Mouse (Mus musculus): ENCODE data around the gene Rufy3.

Gene Rufy3

GRCm38 (mm10) chr5:88629987-88630386 is 65.1 kb downstream of the Rufy3 start:
- DNase-seq (ENCODE audit: low spot score): no peak

GRCm38 (mm10) chr5:88630883-88631282 is 66.0 kb downstream of the Rufy3 start:
- no peak for DNase-seq (ENCODE audit: low spot score)

- DNase-seq (ENCODE audit: low spot score): no peak
Measured at GRCm38 (mm10) chr5:88631545-88631944, 66.7 kb downstream of the Rufy3 start.

GRCm38 (mm10) chr5:88632463-88632862 is 67.6 kb downstream of the Rufy3 start:
- DNase-seq (ENCODE audit: low spot score): no peak

DNA sequence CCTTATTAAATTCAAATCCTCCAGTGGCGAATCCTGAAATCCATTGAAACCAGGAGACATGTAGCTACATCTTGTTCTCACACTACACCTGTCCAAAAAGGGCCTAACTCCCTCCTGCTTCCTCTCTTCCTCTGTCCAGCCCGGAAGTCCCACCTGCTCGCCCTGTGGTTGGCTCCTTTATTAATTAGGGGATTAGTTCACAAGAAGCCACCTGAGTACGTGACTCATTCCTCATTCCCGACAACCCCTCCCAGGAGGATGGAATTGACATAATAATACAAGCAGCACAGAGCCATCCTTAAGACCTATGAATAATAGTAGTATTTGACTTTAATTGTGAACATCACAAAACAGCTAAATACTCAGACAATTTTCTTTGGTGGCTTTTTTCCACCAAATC is 69.2 kb downstream of the Rufy3 start:
- no peak for DNase-seq (ENCODE audit: low spot score)

- DNase-seq (ENCODE audit: low spot score): no peak
Measured at GRCm38 (mm10) chr5:88642786-88643185, 77.9 kb downstream of the Rufy3 start.

DNA sequence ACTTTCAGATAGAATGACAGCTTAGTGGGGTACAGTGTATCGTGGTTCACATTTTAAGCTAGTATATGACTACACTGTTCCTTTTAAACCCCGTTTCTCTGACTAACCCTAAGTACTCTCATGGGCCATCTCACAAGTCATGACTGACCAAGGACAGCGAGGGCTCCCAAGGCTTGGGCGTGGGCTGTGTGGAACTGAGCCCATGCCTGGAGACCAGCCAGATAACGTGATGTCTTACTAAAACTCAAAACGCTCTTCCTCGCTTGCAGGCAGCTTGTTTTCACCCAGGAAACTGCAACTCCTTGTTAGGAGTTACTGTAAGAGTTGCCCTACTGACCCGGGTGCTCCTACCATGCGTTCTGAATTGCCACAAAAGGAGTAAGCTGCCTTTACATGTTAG is 78.7 kb downstream of the Rufy3 start:
- DNase-seq (ENCODE audit: low spot score): no peak

GRCm38 (mm10) chr5:88644901-88645300 is 80.1 kb downstream of the Rufy3 start:
- DNase-seq (ENCODE audit: low spot score): no peak

DNA sequence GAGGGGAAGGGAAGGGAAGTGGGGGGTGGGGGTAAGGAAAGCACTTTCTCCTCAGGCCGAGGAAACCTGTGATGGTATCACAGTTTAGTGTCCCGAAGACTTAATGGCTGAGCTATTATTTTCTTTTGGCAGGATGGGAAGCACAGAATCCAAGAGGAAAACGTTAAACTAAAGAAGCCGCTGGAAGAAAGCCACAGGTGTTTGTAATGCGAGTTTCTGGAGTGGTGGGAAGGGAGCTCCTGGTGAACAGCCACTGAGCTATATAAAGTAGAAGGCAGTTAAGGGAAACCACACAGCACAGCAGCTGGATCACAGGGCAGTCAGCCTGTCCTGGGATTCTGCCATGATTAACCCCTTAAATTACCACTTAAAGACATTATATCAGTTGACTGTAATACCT is 80.6 kb downstream of the Rufy3 start:
- no peak for DNase-seq (ENCODE audit: low spot score)

DNA sequence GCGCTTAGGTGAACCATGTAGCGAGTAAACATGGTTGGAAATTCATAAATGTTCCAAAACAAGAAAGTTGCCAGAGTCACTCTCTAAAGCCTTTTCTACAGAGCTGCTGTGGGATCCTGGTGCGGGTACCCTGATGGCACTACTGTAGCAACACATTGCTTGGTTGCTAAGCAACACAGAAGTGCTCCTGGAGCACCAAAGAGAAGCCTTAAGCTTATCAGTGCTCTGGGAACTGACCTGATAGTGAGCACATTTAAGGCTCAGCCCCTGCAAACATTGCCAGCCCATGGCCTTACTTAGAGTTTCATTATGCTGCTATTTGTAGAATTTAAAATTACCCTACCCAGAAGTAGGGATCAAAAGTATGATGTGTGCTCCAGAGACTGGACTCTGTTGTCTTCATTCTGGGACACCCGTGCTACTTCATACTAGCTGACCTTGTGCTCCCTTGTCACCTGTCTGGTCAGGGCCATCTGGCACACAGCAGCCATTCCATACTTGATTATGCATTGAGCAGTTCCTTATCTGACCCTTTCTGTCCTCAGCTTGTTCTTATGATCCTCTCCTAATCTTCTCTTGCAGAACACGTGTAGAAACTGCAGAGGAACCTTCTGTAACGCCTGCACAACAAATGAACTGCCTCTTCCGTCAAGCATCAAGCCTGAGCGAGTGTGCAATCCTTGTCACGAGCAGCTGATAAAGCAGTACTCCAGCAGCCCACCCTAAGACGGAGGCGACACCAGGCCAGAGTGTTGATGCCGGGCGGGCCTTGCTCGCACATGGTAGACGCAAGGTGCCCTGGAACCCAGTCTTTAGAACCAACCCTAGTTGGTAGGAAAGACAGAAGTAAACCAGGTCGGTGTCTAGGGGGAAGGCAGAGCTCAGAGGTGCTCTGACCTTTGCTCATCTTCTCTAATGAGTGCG is 84.7 kb downstream of the Rufy3 start:
- DNase-seq (ENCODE audit: low spot score): no peak

GRCm38 (mm10) chr5:88652589-88652988 is 87.7 kb downstream of the Rufy3 start:
- no peak for DNase-seq (ENCODE audit: low spot score)

DNA sequence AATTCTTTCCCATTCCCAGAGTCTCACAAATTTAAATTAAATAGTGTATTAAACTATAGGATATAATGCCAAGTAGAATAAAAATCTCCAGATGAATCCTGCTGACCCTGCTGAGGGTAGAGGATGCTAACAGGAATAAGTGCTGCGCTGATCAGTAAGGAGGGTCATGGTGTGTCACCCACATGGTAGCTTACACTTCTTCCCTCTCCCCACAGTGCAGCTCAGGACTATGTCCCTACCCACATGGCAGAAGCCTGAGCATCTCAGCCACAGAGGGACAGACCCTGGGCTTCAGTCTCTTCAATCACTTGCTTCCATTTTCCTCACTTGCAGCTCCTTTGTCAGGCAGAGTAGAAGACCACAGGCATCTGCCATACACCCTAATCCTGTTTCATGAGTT is 93.0 kb downstream of the Rufy3 start:
- DNase-seq (ENCODE audit: low spot score): no peak

GRCm38 (mm10) chr5:88663151-88663550 is 98.3 kb downstream of the Rufy3 start:
- DNase-seq (ENCODE audit: low spot score): no peak

DNA sequence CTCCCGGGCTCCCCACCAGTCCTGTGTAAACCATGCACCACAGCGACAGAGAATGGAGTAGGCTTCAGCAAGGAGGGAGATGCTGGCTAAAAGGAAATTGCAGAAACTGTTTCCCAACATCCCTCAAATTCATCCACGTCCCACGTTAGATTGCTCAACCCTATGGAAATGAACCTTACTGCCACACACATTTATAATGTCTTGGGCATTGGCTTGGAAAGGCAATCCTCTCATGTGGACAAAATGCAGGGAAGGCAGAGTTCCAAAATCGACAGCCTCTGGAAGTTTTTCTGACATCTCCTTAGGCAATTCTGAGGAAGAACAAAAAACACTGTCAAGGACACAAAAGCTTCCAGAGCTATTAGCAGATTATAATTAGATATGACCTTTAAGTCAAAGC is 99.0 kb downstream of the Rufy3 start:
- no peak for DNase-seq (ENCODE audit: low spot score)

GRCm38 (mm10) chr5:88674703-88675442 is 110.0 kb downstream of the Rufy3 start:
- DNase-seq (ENCODE audit: low spot score): no peak

GRCm38 (mm10) chr5:88675443-88676387 is 110.9 kb downstream of the Rufy3 start, which contains the start of gene Grsf1:
Gene Grsf1 (minus strand): TSS chr5:88676171.
- peak; percentile 72 for DNase-seq (ENCODE audit: low spot score)

- no peak for DNase-seq (ENCODE audit: low spot score)
Measured at GRCm38 (mm10) chr5:88678929-88679328, 114.1 kb downstream of the Rufy3 start.

DNA sequence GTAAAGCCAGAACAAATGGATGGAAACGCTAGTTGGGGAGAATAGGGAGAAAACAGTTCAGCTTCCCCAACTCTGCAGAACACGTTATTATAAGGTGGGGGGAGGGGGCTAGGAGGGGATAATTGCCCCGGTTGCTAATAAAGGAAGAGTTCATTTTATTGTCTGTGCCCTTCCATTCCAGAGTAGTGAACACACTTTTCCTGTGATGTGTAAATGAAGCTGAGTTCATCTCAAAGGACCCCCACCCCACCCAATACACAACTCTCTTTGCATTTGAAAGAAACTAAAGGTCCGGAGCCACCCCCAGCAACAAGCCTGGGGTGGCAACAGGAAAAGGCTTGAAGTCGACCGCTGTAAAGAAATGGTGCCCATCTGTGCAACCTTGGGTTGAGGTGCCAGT is 114.5 kb downstream of the Rufy3 start:
- DNase-seq (ENCODE audit: low spot score): no peak

GRCm38 (mm10) chr5:88680567-88680966 is 115.7 kb downstream of the Rufy3 start:
- DNase-seq (ENCODE audit: low spot score): no peak

- DNase-seq (ENCODE audit: low spot score): no peak
Measured at GRCm38 (mm10) chr5:88683706-88684105, 118.9 kb downstream of the Rufy3 start.

GRCm38 (mm10) chr5:88684226-88684625 is 119.4 kb downstream of the Rufy3 start:
- DNase-seq (ENCODE audit: low spot score): no peak

DNA sequence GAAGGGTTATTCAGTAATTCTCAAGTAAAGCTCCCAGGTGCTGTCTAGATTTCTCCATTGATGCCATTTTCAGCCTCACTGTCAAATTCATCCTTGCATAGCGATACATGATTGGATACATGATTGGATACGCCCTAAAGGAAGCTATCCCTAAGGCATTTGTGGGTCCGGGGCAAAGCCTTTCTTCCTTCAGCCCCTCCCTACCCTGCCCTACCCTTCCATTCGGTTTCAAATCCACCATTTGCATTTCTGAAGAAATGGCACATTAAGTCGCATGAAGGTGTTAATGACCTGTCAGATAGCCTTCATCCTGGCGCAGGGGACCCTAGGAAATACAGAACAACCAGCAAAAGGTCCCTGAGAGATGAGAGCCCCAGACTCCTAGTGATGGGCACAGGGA is 120.5 kb downstream of the Rufy3 start:
- no peak for DNase-seq (ENCODE audit: low spot score)
